Mouse (Mus musculus): ENCODE measurements around the gene Tubg2. TPM values are rescaled to one million over a fixed set of nuclear protein-coding genes. Genes with fewer than 3 reads are reported as not detected.

The Tubg2 gene
- polyA plus RNA-seq (2012; rRNA removed), result 1.6 and 1.9 TPM in 2 replicates

DNA sequence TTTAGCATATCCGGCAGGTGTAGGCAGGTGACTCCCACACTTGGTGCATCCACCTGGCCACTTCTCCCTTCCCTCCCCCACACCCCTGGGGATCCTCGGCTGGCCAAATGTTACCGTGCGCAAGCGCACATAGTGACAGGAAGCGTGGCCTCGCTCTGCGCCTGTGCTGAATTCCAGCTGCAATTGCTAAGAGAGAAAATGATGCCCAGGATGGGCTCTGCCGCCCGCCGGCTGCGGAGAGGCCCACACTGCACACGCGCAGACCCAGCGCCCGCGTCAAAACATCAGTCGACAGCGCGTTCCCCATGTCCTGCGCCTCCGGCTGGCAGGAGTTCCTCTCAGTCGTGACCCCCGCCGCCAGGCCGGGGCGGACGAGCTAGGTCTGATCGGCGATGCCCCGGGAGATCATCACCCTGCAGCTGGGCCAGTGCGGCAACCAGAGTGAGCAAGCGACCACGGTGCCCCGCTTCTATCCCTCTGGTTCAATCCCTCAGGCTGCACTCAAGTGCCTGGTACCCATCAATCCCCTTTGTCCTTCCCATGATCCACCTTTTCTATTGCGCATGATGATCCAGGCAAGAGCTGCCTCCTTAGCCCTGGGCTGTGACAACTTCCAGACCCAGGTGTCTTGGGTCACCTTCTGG is at the start of gene Tubg2:
Gene Tubg2, plus strand, starts transcription at position 180 of the 644 bp plus-strand sequence.
- no peaks in the 10 kb centered on the region for H3K36me3 ChIP-seq (ENCODE audit: control insufficient read depth, insufficient read depth, low read length)
- H3K4me3 ChIP-seq (ENCODE audit: control insufficient read depth, low read depth, low read length), result peak within 1 kb of the TSS; percentile 38
- no peaks in the 10 kb centered on the region for H3K27me3 ChIP-seq (ENCODE audit: control insufficient read depth, insufficient read depth, low read length)
- no peak for TF ChIP-seq POLR2A (IDR thresholded peaks at IDR 0.05; ENCODE audit: control insufficient read depth, low read depth, low read length)
- TF ChIP-seq CTCF (IDR thresholded peaks at IDR 0.05; ENCODE audit: control insufficient read depth, insufficient read depth, insufficient replicate concordance, low read depth, low read length), result no peak
- H3K27ac ChIP-seq (ENCODE audit: control insufficient read depth, insufficient read depth, low read depth, low read length), result no peak within 1 kb of the TSS
- H3K4me1 ChIP-seq (ENCODE audit: control insufficient read depth, insufficient read depth, low read length), result peaks cover 8% of the 10 kb centered on the region

DNA sequence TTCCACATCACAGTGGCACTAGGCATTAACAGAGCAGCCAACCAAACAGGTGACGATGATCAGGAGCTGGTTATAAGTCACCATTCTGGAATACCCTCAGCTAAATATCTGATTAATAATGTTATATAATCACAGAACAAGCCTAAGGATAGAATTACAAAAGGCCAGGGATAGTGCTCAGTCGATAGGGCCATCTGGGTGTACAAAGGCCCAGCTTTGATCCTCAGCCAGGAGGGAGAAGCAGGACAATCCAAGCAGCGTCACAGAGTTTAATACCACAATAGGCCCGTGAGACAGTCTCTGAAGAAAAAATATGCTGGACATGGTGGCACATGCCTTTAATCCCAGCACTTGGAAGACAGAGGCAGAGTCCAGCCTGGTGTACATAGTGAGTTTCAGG is 46.4 kb upstream of the Tubg2 start:
- no peak overlapping the region for H3K27ac ChIP-seq (ENCODE audit: control insufficient read depth, insufficient read depth, low read depth, low read length)
- no peak overlapping the region for H3K4me3 ChIP-seq (ENCODE audit: control insufficient read depth, low read depth, low read length)
- no peak for TF ChIP-seq POLR2A (IDR thresholded peaks at IDR 0.05; ENCODE audit: control insufficient read depth, low read depth, low read length)
- TF ChIP-seq CTCF (IDR thresholded peaks at IDR 0.05; ENCODE audit: control insufficient read depth, insufficient read depth, insufficient replicate concordance, low read depth, low read length), result no peak
- H3K27me3 ChIP-seq (ENCODE audit: control insufficient read depth, insufficient read depth, low read length), result no peaks in the 10 kb centered on the region
- H3K36me3 ChIP-seq (ENCODE audit: control insufficient read depth, insufficient read depth, low read length), result no peaks in the 10 kb centered on the region
- H3K4me1 ChIP-seq (ENCODE audit: control insufficient read depth, insufficient read depth, low read length), result no peaks in the 10 kb centered on the region

DNA sequence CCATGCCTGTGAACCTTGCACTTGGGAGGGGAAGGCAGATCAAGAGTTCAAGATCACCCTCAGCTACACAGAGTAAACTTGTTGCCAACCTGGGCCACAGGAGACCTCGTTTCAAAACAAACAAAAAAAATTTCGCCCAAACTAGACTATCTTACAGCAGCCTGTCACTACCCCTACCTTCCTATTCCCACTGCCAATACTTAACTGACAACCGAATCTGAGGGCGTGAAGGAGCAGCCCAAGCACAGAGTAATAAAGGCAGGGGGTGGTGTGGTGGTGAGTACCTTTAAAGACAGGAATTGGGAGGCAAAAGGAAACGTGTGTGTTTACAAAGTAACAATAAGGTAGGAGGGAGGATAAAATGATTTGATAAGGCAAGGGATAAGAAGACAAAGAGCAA is 45.0 kb upstream of the Tubg2 start:
- H3K27me3 ChIP-seq (ENCODE audit: control insufficient read depth, insufficient read depth, low read length), result no peaks in the 10 kb centered on the region
- no peak overlapping the region for H3K27ac ChIP-seq (ENCODE audit: control insufficient read depth, insufficient read depth, low read depth, low read length)
- H3K4me1 ChIP-seq (ENCODE audit: control insufficient read depth, insufficient read depth, low read length), result no peaks in the 10 kb centered on the region
- no peaks in the 10 kb centered on the region for H3K36me3 ChIP-seq (ENCODE audit: control insufficient read depth, insufficient read depth, low read length)
- TF ChIP-seq CTCF (IDR thresholded peaks at IDR 0.05; ENCODE audit: control insufficient read depth, insufficient read depth, insufficient replicate concordance, low read depth, low read length) (no peak), POLR2A (IDR thresholded peaks at IDR 0.05; ENCODE audit: control insufficient read depth, low read depth, low read length) (no peak)
- no peak overlapping the region for H3K4me3 ChIP-seq (ENCODE audit: control insufficient read depth, low read depth, low read length)

DNA sequence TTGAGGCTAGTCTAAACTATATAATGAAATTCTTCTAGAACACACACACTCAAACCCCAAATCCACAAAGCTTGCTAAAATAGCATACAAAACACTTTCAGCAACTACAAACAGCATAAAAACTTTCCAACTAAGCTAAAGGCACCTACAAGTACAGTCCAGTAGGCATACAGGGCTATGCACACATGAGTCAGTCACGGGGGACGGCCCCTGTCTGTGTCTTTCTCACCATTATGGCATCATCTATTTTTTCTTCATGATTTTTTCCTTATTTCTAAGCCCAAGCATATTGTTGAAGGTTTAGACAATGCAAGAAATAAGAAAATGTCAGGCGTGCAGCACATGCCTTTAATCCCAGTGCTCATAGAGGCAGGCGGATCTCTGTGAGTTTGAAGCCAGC is 44.5 kb upstream of the Tubg2 start:
- TF ChIP-seq CTCF (IDR thresholded peaks at IDR 0.05; ENCODE audit: control insufficient read depth, insufficient read depth, insufficient replicate concordance, low read depth, low read length) (no peak), POLR2A (IDR thresholded peaks at IDR 0.05; ENCODE audit: control insufficient read depth, low read depth, low read length) (no peak)
- Histone ChIP-seq H3K4me3 (ENCODE audit: control insufficient read depth, low read depth, low read length) (no peak overlapping the region), H3K27ac (ENCODE audit: control insufficient read depth, insufficient read depth, low read depth, low read length) (no peak overlapping the region), H3K27me3 (ENCODE audit: control insufficient read depth, insufficient read depth, low read length) (no peaks in the 10 kb centered on the region), H3K4me1 (ENCODE audit: control insufficient read depth, insufficient read depth, low read length) (no peaks in the 10 kb centered on the region), H3K36me3 (ENCODE audit: control insufficient read depth, insufficient read depth, low read length) (no peaks in the 10 kb centered on the region)

DNA sequence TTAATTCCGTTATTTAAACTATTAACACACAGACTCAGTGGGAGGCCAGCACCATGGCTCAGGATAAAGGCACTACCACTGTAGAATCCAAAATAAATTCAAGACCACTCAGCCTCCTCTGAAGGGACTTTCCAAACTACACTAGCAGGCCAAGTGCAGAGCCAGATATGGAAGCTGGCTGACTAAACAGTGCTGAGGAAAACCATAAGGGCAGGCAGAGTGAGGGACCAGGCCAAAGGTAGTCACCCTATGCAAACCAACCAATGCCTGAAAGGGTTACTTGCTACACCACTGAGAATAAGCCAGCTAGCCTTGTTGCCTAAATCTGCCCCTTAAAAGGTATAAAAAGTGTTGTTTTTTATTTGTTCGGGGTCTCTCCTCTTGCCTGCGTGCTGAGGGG is 43.5 kb upstream of the Tubg2 start:
- Histone ChIP-seq H3K4me1 (ENCODE audit: control insufficient read depth, insufficient read depth, low read length) (no peaks in the 10 kb centered on the region), H3K36me3 (ENCODE audit: control insufficient read depth, insufficient read depth, low read length) (no peaks in the 10 kb centered on the region), H3K4me3 (ENCODE audit: control insufficient read depth, low read depth, low read length) (no peak overlapping the region), H3K27ac (ENCODE audit: control insufficient read depth, insufficient read depth, low read depth, low read length) (no peak overlapping the region), H3K27me3 (ENCODE audit: control insufficient read depth, insufficient read depth, low read length) (no peaks in the 10 kb centered on the region)
- TF ChIP-seq CTCF (IDR thresholded peaks at IDR 0.05; ENCODE audit: control insufficient read depth, insufficient read depth, insufficient replicate concordance, low read depth, low read length), result no peak
- TF ChIP-seq POLR2A (IDR thresholded peaks at IDR 0.05; ENCODE audit: control insufficient read depth, low read depth, low read length), result no peak

DNA sequence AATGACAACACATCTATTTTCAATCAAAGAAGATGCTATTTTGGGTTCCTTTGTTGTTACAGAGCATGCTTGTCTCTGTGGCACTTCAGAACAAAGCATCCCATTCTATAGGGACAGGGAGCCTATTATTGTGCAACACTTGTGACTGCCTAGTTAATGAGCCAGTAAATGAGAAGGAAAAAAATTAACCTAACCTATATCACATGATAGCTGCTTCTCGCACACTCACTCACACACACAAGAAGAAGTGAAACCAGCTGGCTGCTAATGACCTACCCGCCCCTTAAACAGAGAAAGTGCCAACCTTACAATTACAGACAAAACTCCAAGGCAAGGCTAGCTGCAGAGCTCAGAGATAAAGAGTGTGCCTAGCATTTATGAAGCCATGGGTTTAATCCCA is 40.1 kb upstream of the Tubg2 start:
- Histone ChIP-seq H3K36me3 (ENCODE audit: control insufficient read depth, insufficient read depth, low read length) (no peaks in the 10 kb centered on the region), H3K4me1 (ENCODE audit: control insufficient read depth, insufficient read depth, low read length) (peaks cover 3% of the 10 kb centered on the region), H3K27me3 (ENCODE audit: control insufficient read depth, insufficient read depth, low read length) (no peaks in the 10 kb centered on the region), H3K4me3 (ENCODE audit: control insufficient read depth, low read depth, low read length) (no peak overlapping the region), H3K27ac (ENCODE audit: control insufficient read depth, insufficient read depth, low read depth, low read length) (no peak overlapping the region)
- no peak for TF ChIP-seq CTCF (IDR thresholded peaks at IDR 0.05; ENCODE audit: control insufficient read depth, insufficient read depth, insufficient replicate concordance, low read depth, low read length)
- TF ChIP-seq POLR2A (IDR thresholded peaks at IDR 0.05; ENCODE audit: control insufficient read depth, low read depth, low read length), result no peak

DNA sequence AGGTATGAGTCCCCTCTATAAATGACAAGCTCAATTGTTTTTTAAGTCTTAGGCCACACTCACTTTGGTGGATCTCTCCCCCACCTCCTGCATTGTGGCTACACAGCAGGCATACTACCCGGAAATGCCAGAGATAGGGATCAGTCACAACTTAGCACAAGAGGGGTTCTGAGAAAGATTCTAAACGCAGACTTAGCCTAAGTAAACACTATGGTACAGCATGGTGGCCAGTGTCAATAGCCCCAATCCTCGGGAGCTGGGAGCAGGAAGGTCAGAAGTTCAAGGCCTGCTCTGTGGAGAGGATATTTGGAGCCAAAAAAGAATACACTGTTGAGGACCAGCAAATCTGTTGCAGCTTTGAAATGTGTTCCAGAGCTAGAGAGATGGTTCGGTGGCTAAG is 37.6 kb upstream of the Tubg2 start:
- Histone ChIP-seq H3K36me3 (ENCODE audit: control insufficient read depth, insufficient read depth, low read length) (no peaks in the 10 kb centered on the region), H3K27me3 (ENCODE audit: control insufficient read depth, insufficient read depth, low read length) (no peaks in the 10 kb centered on the region), H3K27ac (ENCODE audit: control insufficient read depth, insufficient read depth, low read depth, low read length) (no peak overlapping the region), H3K4me3 (ENCODE audit: control insufficient read depth, low read depth, low read length) (peak overlapping the region; percentile 89), H3K4me1 (ENCODE audit: control insufficient read depth, insufficient read depth, low read length) (peaks cover 7% of the 10 kb centered on the region)
- TF ChIP-seq CTCF (IDR thresholded peaks at IDR 0.05; ENCODE audit: control insufficient read depth, insufficient read depth, insufficient replicate concordance, low read depth, low read length) (no peak), POLR2A (IDR thresholded peaks at IDR 0.05; ENCODE audit: control insufficient read depth, low read depth, low read length) (no peak)

Measured in testis, adult 2 months (tissue).